Mouse (Mus musculus) embryonic facial prominence, embryonic 15.5 days (tissue): ENCODE measurements at regions not wholly inside any gene's neighbourhood (a gene's known extent, or its start where the extent isn't known, plus 50 kb on each side); places are given as distances from the start of the nearest gene placed in this dataset.

Experiments used
- ATAC-seq: fragments of 200-750 bp; cut with Nextera tagmentation; 2 replicates; pipeline ENCODE4 v1.8.0; 2017; ENCODE audit warnings: low read depth, moderate TSS enrichment; ENCODE audit not compliant: insufficient number of reproducible peaks, low FRiP score, low TSS enrichment
- H3K27ac ChIP-seq: fragments of 300-500 bp; sonication (generic); replicated peaks from 2 replicates; pipeline ENCODE4 v1.5.1; 2015; ENCODE audit warnings: mild to moderate bottlenecking, inconsistent platforms
- H3K27me3 ChIP-seq: fragments of 300-500 bp; sonication (generic); 2 replicates; pipeline ENCODE4 v1.6.1; 2015; ENCODE audit warnings: inconsistent platforms
- H3K36me3 ChIP-seq: fragments of 300-500 bp; sonication (generic); 2 replicates; pipeline ENCODE4 v1.6.1; 2015; ENCODE audit warnings: mild to moderate bottlenecking, inconsistent platforms
- H3K4me1 ChIP-seq: fragments of 300-500 bp; sonication (generic); 2 replicates; pipeline ENCODE4 v1.6.1; 2015; ENCODE audit warnings: inconsistent platforms
- H3K4me2 ChIP-seq: fragments of 300-500 bp; sonication (generic); replicated peaks from 2 replicates; pipeline ENCODE4 v1.6.1; 2015; ENCODE audit warnings: mild to moderate bottlenecking, inconsistent platforms
- H3K4me3 ChIP-seq: fragments of 300-500 bp; sonication (generic); replicated peaks from 2 replicates; pipeline ENCODE4 v1.5.1; 2015; ENCODE audit warnings: mild to moderate bottlenecking, inconsistent platforms
- H3K9ac ChIP-seq: fragments of 300-500 bp; sonication (generic); 2 replicates; pipeline ENCODE4 v1.6.1; 2015; ENCODE audit warnings: inconsistent platforms
- H3K9me3 ChIP-seq: fragments of 300-500 bp; sonication (generic); replicated peaks from 2 replicates; pipeline ENCODE4 v1.6.1; 2016; ENCODE audit warnings: inconsistent platforms
- WGBS: fragments of 180-500 bp; shearing (Covaris S2); methylation state at CpG from one replicate; pipeline ENCODE4 v1.1.7; 2015; 5-methylcytosine and 5-hydroxymethylcytosine counted together

GRCm38 (mm10) chr5:111601711-111602521, 131.8 kb upstream of the Gm26897 start:
- Histone ChIP-seq H3K36me3 (no peaks in the 10 kb centered on the region), H3K4me1 (peaks cover 39% of the 10 kb centered on the region), H3K4me2 (no peak overlapping the region), H3K27ac (peak overlapping the region; percentile 88), H3K9ac (no peak overlapping the region), H3K4me3 (no peak overlapping the region), H3K9me3 (no peaks in the 10 kb centered on the region), H3K27me3 (no peaks in the 10 kb centered on the region)
- 27% methylated on average over 26 of the region's 26 CpGs for WGBS
- ATAC-seq = peak; percentile 88

GRCm38 (mm10) chr5:111613687-111614086, 120.0 kb upstream of the Gm26897 start:
- Histone ChIP-seq H3K27me3 (no peaks in the 10 kb centered on the region), H3K4me1 (peaks cover 25% of the 10 kb centered on the region), H3K36me3 (no peaks in the 10 kb centered on the region), H3K9me3 (no peaks in the 10 kb centered on the region), H3K4me3 (no peak overlapping the region), H3K4me2 (no peak overlapping the region), H3K9ac (no peak overlapping the region), H3K27ac (no peak overlapping the region)
- WGBS = 8% methylated on average over 1 of the region's 1 CpGs
- 0 out of 2 replicates have a peak, but pooled peaks have one; percentile 31 for ATAC-seq

GRCm38 (mm10) chr5:111619974-111620373, 113.8 kb upstream of the Gm26897 start:
- peak; percentile 88 for ATAC-seq
- Histone ChIP-seq H3K4me3 (no peak overlapping the region), H3K27ac (peak overlapping the region; percentile 67), H3K9me3 (no peaks in the 10 kb centered on the region), H3K27me3 (no peaks in the 10 kb centered on the region), H3K36me3 (no peaks in the 10 kb centered on the region), H3K4me2 (no peak overlapping the region), H3K9ac (no peak overlapping the region), H3K4me1 (peaks cover 30% of the 10 kb centered on the region)
- 19% methylated on average over 9 of the region's 9 CpGs for WGBS

GRCm38 (mm10) chr5:111620626-111621025, 113.1 kb upstream of the Gm26897 start:
- H3K27me3 ChIP-seq = no peaks in the 10 kb centered on the region
- H3K4me3 ChIP-seq = no peak overlapping the region
- peak overlapping the region; percentile 67 for H3K27ac ChIP-seq
- H3K9me3 ChIP-seq = no peaks in the 10 kb centered on the region
- peaks cover 24% of the 10 kb centered on the region for H3K4me1 ChIP-seq
- 58% methylated on average over 6 of the region's 6 CpGs for WGBS
- ATAC-seq = no peak
- no peak overlapping the region for H3K4me2 ChIP-seq
- H3K36me3 ChIP-seq = no peaks in the 10 kb centered on the region
- H3K9ac ChIP-seq = no peak overlapping the region

GRCm38 (mm10) chr5:111622481-111622880, 111.2 kb upstream of the Gm26897 start:
- 59% methylated on average over 5 of the region's 5 CpGs for WGBS
- Histone ChIP-seq H3K36me3 (no peaks in the 10 kb centered on the region), H3K9ac (no peak overlapping the region), H3K9me3 (no peaks in the 10 kb centered on the region), H3K27ac (no peak overlapping the region), H3K4me3 (no peak overlapping the region), H3K4me2 (no peak overlapping the region), H3K4me1 (peaks cover 31% of the 10 kb centered on the region), H3K27me3 (no peaks in the 10 kb centered on the region)
- ATAC-seq = no peak

GRCm38 (mm10) chr5:111626273-111626798, 107.4 kb upstream of the Gm26897 start:
- no peak for ATAC-seq

GRCm38 (mm10) chr5:111630313-111630844, 103.3 kb upstream of the Gm26897 start:
- Histone ChIP-seq H3K9me3 (0 out of 2 replicates have a peak, but pooled peaks cover 8% of the 10 kb centered on the region), H3K4me2 (no peak overlapping the region), H3K36me3 (no peaks in the 10 kb centered on the region), H3K27ac (no peak overlapping the region), H3K27me3 (no peaks in the 10 kb centered on the region), H3K4me3 (no peak overlapping the region), H3K9ac (no peak overlapping the region), H3K4me1 (peaks cover 22% of the 10 kb centered on the region)
- 96% methylated on average over 3 of the region's 3 CpGs for WGBS
- 0 out of 2 replicates have a peak, but pooled peaks have one; percentile 6 for ATAC-seq

More at GRCm38 (mm10) chr5:111626273-111626798, 107.4 kb upstream of the Gm26897 start:
- no peak overlapping the region for H3K4me2 ChIP-seq
- no peak overlapping the region for H3K27ac ChIP-seq
- no peaks in the 10 kb centered on the region for H3K9me3 ChIP-seq
- H3K4me3 ChIP-seq = no peak overlapping the region
- WGBS = 37% methylated on average over 6 of the region's 6 CpGs
- H3K27me3 ChIP-seq = no peaks in the 10 kb centered on the region
- no peak overlapping the region for H3K9ac ChIP-seq
- no peaks in the 10 kb centered on the region for H3K36me3 ChIP-seq
- H3K4me1 ChIP-seq = peaks cover 22% of the 10 kb centered on the region

GRCm38 (mm10) chr5:111631572-111632161, 102.1 kb upstream of the Gm26897 start:
- ATAC-seq = 0 out of 2 replicates have a peak, but pooled peaks have one; percentile 14
- H3K9ac ChIP-seq = no peak overlapping the region
- no peaks in the 10 kb centered on the region for H3K27me3 ChIP-seq
- peaks cover 21% of the 10 kb centered on the region for H3K4me1 ChIP-seq
- peak overlapping the region; percentile 17; the same call in 1 of the 2 replicates for H3K4me2 ChIP-seq
- H3K9me3 ChIP-seq = 0 out of 2 replicates have a peak, but pooled peaks cover 8% of the 10 kb centered on the region
- peak overlapping the region; percentile 82 for H3K27ac ChIP-seq
- H3K36me3 ChIP-seq = no peaks in the 10 kb centered on the region
- no peak overlapping the region for H3K4me3 ChIP-seq
- WGBS = 17% methylated on average over 18 of the region's 18 CpGs

- Histone ChIP-seq H3K4me2 (no peak overlapping the region), H3K36me3 (no peaks in the 10 kb centered on the region), H3K27ac (no peak overlapping the region), H3K9me3 (0 out of 2 replicates have a peak, but pooled peaks cover 8% of the 10 kb centered on the region), H3K4me3 (no peak overlapping the region), H3K4me1 (peaks cover 24% of the 10 kb centered on the region), H3K27me3 (no peaks in the 10 kb centered on the region; the same call in 1 of the 2 replicates), H3K9ac (no peak overlapping the region)
- WGBS = 68% methylated on average over 5 of the region's 5 CpGs
- no peak for ATAC-seq
Observed at GRCm38 (mm10) chr5:111635092-111635491, 98.6 kb upstream of the Gm26897 start.

- WGBS = 37% methylated on average over 4 of the region's 4 CpGs
- Histone ChIP-seq H3K36me3 (no peaks in the 10 kb centered on the region), H3K27me3 (no peaks in the 10 kb centered on the region; the same call in 1 of the 2 replicates), H3K27ac (no peak overlapping the region), H3K4me2 (no peak overlapping the region), H3K9ac (no peak overlapping the region), H3K4me1 (peaks cover 25% of the 10 kb centered on the region), H3K4me3 (no peak overlapping the region), H3K9me3 (0 out of 2 replicates have a peak, but pooled peaks cover 8% of the 10 kb centered on the region)
- no peak for ATAC-seq
Observed at GRCm38 (mm10) chr5:111636969-111637368, 96.8 kb upstream of the Gm26897 start.

GRCm38 (mm10) chr5:111638306-111638705, 95.4 kb upstream of the Gm26897 start:
- no peak overlapping the region for H3K9ac ChIP-seq
- no peak overlapping the region for H3K4me3 ChIP-seq
- no peaks in the 10 kb centered on the region; the same call in 1 of the 2 replicates for H3K27me3 ChIP-seq
- 63% methylated on average over 7 of the region's 7 CpGs for WGBS
- ATAC-seq = no peak
- no peaks in the 10 kb centered on the region for H3K9me3 ChIP-seq
- H3K36me3 ChIP-seq = no peaks in the 10 kb centered on the region
- H3K27ac ChIP-seq = no peak overlapping the region
- no peak overlapping the region for H3K4me2 ChIP-seq
- H3K4me1 ChIP-seq = peaks cover 22% of the 10 kb centered on the region
